ENCODE assay signal across 28 mouse cellular contexts in the genomic region with DNA sequence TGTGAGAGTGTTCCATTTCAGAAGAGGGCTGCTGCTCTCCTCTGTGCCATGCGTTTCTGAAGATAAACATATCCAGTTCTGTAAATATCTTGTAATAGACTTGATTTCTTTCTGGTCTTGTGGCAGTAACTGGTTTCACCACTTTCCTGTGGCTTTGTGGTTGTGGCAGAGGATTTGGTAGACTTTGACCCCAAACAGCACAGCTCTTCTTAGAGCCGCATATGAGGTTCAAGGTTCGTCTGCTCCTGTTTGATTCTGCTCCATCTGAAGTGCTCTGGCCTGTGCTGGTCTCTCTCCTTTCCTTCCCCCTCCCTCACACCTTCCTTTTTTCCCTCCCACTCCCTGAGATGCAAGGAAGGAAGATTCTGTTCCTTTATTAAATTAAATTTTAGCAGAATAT.
DNase-seq lines count a peak whose midpoint lies in the region; ATAC-seq lines count a peak whose summit lies in the region.
"Had no signal": no experiment of that assay in that cellular context is flagged by ENCODE, and none has a peak within 500 bp of the region (broad histone marks: within the 10 kb centered on the region; RNA-seq: fewer than 3 reads in every experiment).

No protein-coding gene starts in this region.

- 40% methylated on average over 3 of the region's 3 CpGs for WGBS in intestine, embryonic 15.5 days
- 47% methylated on average over 3 of the region's 3 CpGs for WGBS in stomach, embryonic 16.5 days

- H3K27me3 ChIP-seq in intestine, embryonic 15.5 days (replicated peaks): no peaks in the 10 kb centered on the region
- H3K27me3 ChIP-seq in stomach, embryonic 16.5 days (ENCODE audit: control insufficient read depth, insufficient read depth, low read length): no peaks in the 10 kb centered on the region
- H3K27me3 ChIP-seq: forebrain, embryonic 13.5 days; heart, embryonic 15.5 days; liver, embryonic 13.5 days; neural tube, embryonic 15.5 days had no signal

- no peak overlapping the region for H3K4me2 ChIP-seq in intestine, embryonic 15.5 days (replicated peaks)
- no peak overlapping the region for H3K4me2 ChIP-seq in stomach, embryonic 16.5 days (ENCODE audit: low read depth, low read length)
- H3K4me2 ChIP-seq: forebrain, embryonic 13.5 days; heart, embryonic 15.5 days; limb, embryonic 13.5 days; liver, embryonic 13.5 days; neural tube, embryonic 15.5 days had no signal

- H3K4me1 ChIP-seq in intestine, embryonic 15.5 days (replicated peaks): 0 out of 2 replicates have a peak, but pooled peaks cover 4% of the 10 kb centered on the region
- H3K4me1 ChIP-seq in stomach, embryonic 16.5 days (ENCODE audit: control insufficient read depth, insufficient read depth, low read length): peaks cover 2% of the 10 kb centered on the region; the same call in 1 of the 2 replicates
- H3K4me1 ChIP-seq: forebrain, embryonic 13.5 days; heart, embryonic 10.5 days; heart, embryonic 15.5 days; liver, embryonic 13.5 days; neural tube, embryonic 15.5 days had no signal

- no peak overlapping the region for H3K9ac ChIP-seq in intestine, embryonic 15.5 days
- H3K9ac ChIP-seq in stomach, embryonic 16.5 days (ENCODE audit: low read length): no peak overlapping the region
- H3K9ac ChIP-seq: forebrain, embryonic 13.5 days; heart, embryonic 15.5 days; limb, embryonic 13.5 days; liver, embryonic 13.5 days; neural tube, embryonic 15.5 days had no signal

- no peak overlapping the region for H3K4me3 ChIP-seq in intestine, embryonic 15.5 days (replicated peaks)
- no peak overlapping the region for H3K4me3 ChIP-seq in stomach, embryonic 16.5 days (replicated peaks; ENCODE audit: low read length)
- H3K4me3 ChIP-seq: forebrain, embryonic 13.5 days; heart, embryonic 10.5 days; heart, embryonic 15.5 days; layer of hippocampus, adult 2 months; limb, embryonic 13.5 days; liver, embryonic 13.5 days; neural tube, embryonic 15.5 days had no signal

- DNase-seq in kidney, adult 9 months: peak; percentile 42
- no peak for DNase-seq in kidney, postnatal 10 days
- no peak for DNase-seq in spleen, postnatal 4 days (ENCODE audit: low spot score in 2 of 2)
- DNase-seq: B cell, adult 2 months; cerebellum, adult 18-20 months; cerebellum, postnatal 14 days; gastrocnemius, postnatal 14 days; heart, adult 11 months; liver, embryonic 13.5 days; lung, adult 18-20 months; lung, postnatal 4 days; midbrain, embryonic 14.5 days; right cerebral cortex, postnatal 25 days; spleen, adult 18-20 months; thymus, postnatal 14 days had no signal

- H3K9me3 ChIP-seq in intestine, embryonic 15.5 days: no peaks in the 10 kb centered on the region
- H3K9me3 ChIP-seq in stomach, embryonic 16.5 days (replicated peaks; ENCODE audit: control insufficient read depth, low read length): no peaks in the 10 kb centered on the region
- H3K9me3 ChIP-seq: forebrain, embryonic 13.5 days; heart, embryonic 10.5 days; heart, embryonic 15.5 days; limb, embryonic 13.5 days; liver, embryonic 13.5 days; neural tube, embryonic 15.5 days had no signal

- peak overlapping the region; percentile 77 for H3K27ac ChIP-seq in intestine, embryonic 15.5 days
- H3K27ac ChIP-seq in stomach, embryonic 16.5 days (ENCODE audit: low read length): peak overlapping the region; percentile 62
- H3K27ac ChIP-seq: forebrain, embryonic 13.5 days; heart, embryonic 10.5 days; heart, embryonic 15.5 days; layer of hippocampus, adult 2 months; limb, embryonic 13.5 days; liver, embryonic 13.5 days; neural tube, embryonic 15.5 days had no signal

- 0 out of 2 replicates have a peak, but pooled peaks have one; percentile 39 for ATAC-seq in common myeloid progenitor, adult 5-6 weeks (replicated peaks; ENCODE audit: low read depth, poor library complexity, severe bottlenecking)
- peak; percentile 95 for ATAC-seq in intestine, embryonic 15.5 days
- peak; percentile 78; the same call in 1 of the 2 replicates for ATAC-seq in stomach, embryonic 16.5 days (ENCODE audit: insufficient read depth, low FRiP score)
- no peak for ATAC-seq in megakaryocyte, adult 5-6 weeks (ENCODE audit: poor library complexity, severe bottlenecking)
- ATAC-seq: activated CD4-positive, CD25-positive, alpha-beta regulatory T cell, adult 4 months; forebrain, embryonic 13.5 days; hindbrain, embryonic 16.5 days; lung, postnatal 0 days had no signal

- H3K36me3 ChIP-seq in intestine, embryonic 15.5 days: no peaks in the 10 kb centered on the region
- H3K36me3 ChIP-seq in stomach, embryonic 16.5 days (ENCODE audit: control insufficient read depth, insufficient read depth, low read length): no peaks in the 10 kb centered on the region
- H3K36me3 ChIP-seq: heart, embryonic 10.5 days; heart, embryonic 15.5 days; limb, embryonic 13.5 days; liver, embryonic 13.5 days; neural tube, embryonic 15.5 days had no signal
